Mouse (Mus musculus): ENCODE data around the gene Fam240b. TPM values are rescaled to one million over a fixed set of nuclear protein-coding genes. Genes with fewer than 3 reads are reported as not detected.
"Not testable (repeated sequence)": the region's sequence is repeated elsewhere in the genome, so short reads cannot be mapped to it uniquely, and the experiment has no call there.

The Fam240b gene
- polyA plus RNA-seq, 1 experiment from 2014 or later: 0.15 TPM

GRCm38 (mm10) chr13:64479960-64480359 lies 17.6 kb downstream of the Fam240b start:
- no peaks in the 10 kb centered on the region for H3K36me3 ChIP-seq (ENCODE audit: control insufficient read depth, insufficient read depth, low read length)
- ATAC-seq (ENCODE audit: insufficient read depth, low FRiP score): no peak
- WGBS: 33% methylated on average over 3 of the region's 3 CpGs
- H3K27me3 ChIP-seq (ENCODE audit: control insufficient read depth, insufficient read depth, low read length): no peaks in the 10 kb centered on the region
- H3K9me3 ChIP-seq (replicated peaks; ENCODE audit: control insufficient read depth, low read length): no peaks in the 10 kb centered on the region
- no peak overlapping the region for H3K4me3 ChIP-seq (replicated peaks; ENCODE audit: low read length)
- H3K27ac ChIP-seq (ENCODE audit: low read length): no peak overlapping the region
- H3K4me2 ChIP-seq (ENCODE audit: low read depth, low read length): no peak overlapping the region
- no peak overlapping the region for H3K9ac ChIP-seq (ENCODE audit: low read length)
- H3K4me1 ChIP-seq (ENCODE audit: control insufficient read depth, insufficient read depth, low read length): no peaks in the 10 kb centered on the region; the same call in 1 of the 2 replicates

- ATAC-seq (ENCODE audit: insufficient read depth, low FRiP score): no peak
- H3K4me1 ChIP-seq (ENCODE audit: control insufficient read depth, insufficient read depth, low read length): no peaks in the 10 kb centered on the region; the same call in 1 of the 2 replicates
- no peak overlapping the region for H3K9ac ChIP-seq (ENCODE audit: low read length)
- no peaks in the 10 kb centered on the region for H3K36me3 ChIP-seq (ENCODE audit: control insufficient read depth, insufficient read depth, low read length)
- H3K4me2 ChIP-seq (ENCODE audit: low read depth, low read length): no peak overlapping the region
- 52% methylated on average over 4 of the region's 4 CpGs for WGBS
- no peak overlapping the region for H3K27ac ChIP-seq (ENCODE audit: low read length)
- H3K4me3 ChIP-seq (replicated peaks; ENCODE audit: low read length): no peak overlapping the region
- H3K9me3 ChIP-seq (replicated peaks; ENCODE audit: control insufficient read depth, low read length): no peaks in the 10 kb centered on the region
- H3K27me3 ChIP-seq (ENCODE audit: control insufficient read depth, insufficient read depth, low read length): no peaks in the 10 kb centered on the region
Observed at GRCm38 (mm10) chr13:64477968-64478367, 19.6 kb downstream of the Fam240b start.

DNA sequence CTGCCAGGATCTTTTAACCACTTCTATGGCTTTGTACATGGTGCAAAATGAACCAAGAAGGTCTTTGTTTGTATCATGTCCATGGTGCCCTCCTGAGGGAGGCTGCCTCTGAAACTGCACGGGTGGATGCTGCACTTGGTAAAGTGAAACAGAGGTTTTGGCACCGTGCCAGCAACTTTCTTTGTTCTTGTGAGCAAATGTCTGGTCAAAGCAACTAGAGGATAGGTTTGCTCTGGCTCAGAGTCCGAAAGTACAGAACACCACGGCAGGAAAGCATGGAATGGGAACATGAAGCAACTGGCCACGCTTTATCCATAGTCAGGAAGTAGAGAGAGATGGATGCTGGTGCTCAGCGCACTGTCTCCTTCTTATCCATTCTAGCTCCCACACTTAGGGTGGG lies 29.7 kb downstream of the Fam240b start:
- 60% methylated on average over 6 of the region's 6 CpGs for WGBS
- H3K9me3 ChIP-seq (replicated peaks; ENCODE audit: control insufficient read depth, low read length): no peaks in the 10 kb centered on the region
- no peak for ATAC-seq (ENCODE audit: insufficient read depth, low FRiP score)
- H3K27me3 ChIP-seq (ENCODE audit: control insufficient read depth, insufficient read depth, low read length): no peaks in the 10 kb centered on the region
- H3K27ac ChIP-seq (ENCODE audit: low read length): no peak overlapping the region
- no peaks in the 10 kb centered on the region for H3K4me1 ChIP-seq (ENCODE audit: control insufficient read depth, insufficient read depth, low read length)
- no peak overlapping the region for H3K4me2 ChIP-seq (ENCODE audit: low read depth, low read length)
- no peaks in the 10 kb centered on the region for H3K36me3 ChIP-seq (ENCODE audit: control insufficient read depth, insufficient read depth, low read length)
- no peak overlapping the region for H3K9ac ChIP-seq (ENCODE audit: low read length)
- no peak overlapping the region for H3K4me3 ChIP-seq (replicated peaks; ENCODE audit: low read length)

GRCm38 (mm10) chr13:64465166-64465565 lies 32.4 kb downstream of the Fam240b start:
- no peak overlapping the region for H3K9ac ChIP-seq (ENCODE audit: low read length)

DNA sequence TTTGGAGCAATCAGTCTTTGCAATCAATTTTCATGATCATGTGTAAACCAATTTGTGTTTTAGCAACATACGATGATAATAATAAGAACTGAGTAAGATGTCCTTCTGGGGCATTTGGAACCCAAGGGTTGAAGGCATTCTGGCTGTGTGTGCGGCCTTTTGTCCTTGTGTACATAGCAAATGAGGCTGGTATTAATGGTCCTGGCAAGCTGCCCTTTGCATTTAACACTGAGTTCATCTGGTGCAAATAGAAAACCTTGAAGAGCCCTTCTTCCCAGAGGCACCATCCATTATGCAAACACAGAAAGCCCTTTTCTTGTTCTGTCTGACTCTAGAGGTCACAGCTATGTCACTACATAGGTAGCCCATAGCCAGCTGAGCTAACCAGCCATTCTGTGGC lies 35.0 kb downstream of the Fam240b start:
- Histone ChIP-seq H3K4me2 (ENCODE audit: low read depth, low read length) (no peak overlapping the region), H3K9me3 (replicated peaks; ENCODE audit: control insufficient read depth, low read length) (peaks cover 5% of the 10 kb centered on the region; the same call in 1 of the 2 replicates), H3K4me3 (replicated peaks; ENCODE audit: low read length) (no peak overlapping the region), H3K4me1 (ENCODE audit: control insufficient read depth, insufficient read depth, low read length) (no peaks in the 10 kb centered on the region), H3K27me3 (ENCODE audit: control insufficient read depth, insufficient read depth, low read length) (no peaks in the 10 kb centered on the region), H3K27ac (ENCODE audit: low read length) (no peak overlapping the region), H3K9ac (ENCODE audit: low read length) (no peak overlapping the region), H3K36me3 (ENCODE audit: control insufficient read depth, insufficient read depth, low read length) (no peaks in the 10 kb centered on the region)
- ATAC-seq (ENCODE audit: insufficient read depth, low FRiP score): no peak
- WGBS: 77% methylated on average over 2 of the region's 2 CpGs

More at GRCm38 (mm10) chr13:64465166-64465565, 32.4 kb downstream of the Fam240b start:
- Histone ChIP-seq H3K4me2 (ENCODE audit: low read depth, low read length) (no peak overlapping the region), H3K27ac (ENCODE audit: low read length) (no peak overlapping the region), H3K27me3 (ENCODE audit: control insufficient read depth, insufficient read depth, low read length) (no peaks in the 10 kb centered on the region), H3K4me1 (ENCODE audit: control insufficient read depth, insufficient read depth, low read length) (no peaks in the 10 kb centered on the region), H3K36me3 (ENCODE audit: control insufficient read depth, insufficient read depth, low read length) (no peaks in the 10 kb centered on the region), H3K9me3 (replicated peaks; ENCODE audit: control insufficient read depth, low read length) (peaks cover 5% of the 10 kb centered on the region; the same call in 1 of the 2 replicates), H3K4me3 (replicated peaks; ENCODE audit: low read length) (no peak overlapping the region)
- ATAC-seq (ENCODE audit: insufficient read depth, low FRiP score): no peak
- WGBS: 67% methylated on average over 9 of the region's 9 CpGs

GRCm38 (mm10) chr13:64458181-64458580 lies 39.4 kb downstream of the Fam240b start:
- peaks cover 5% of the 10 kb centered on the region; the same call in 1 of the 2 replicates for H3K9me3 ChIP-seq (replicated peaks; ENCODE audit: control insufficient read depth, low read length)
- no peak for ATAC-seq (ENCODE audit: insufficient read depth, low FRiP score)
- no peak overlapping the region for H3K4me3 ChIP-seq (replicated peaks; ENCODE audit: low read length)
- H3K27ac ChIP-seq (ENCODE audit: low read length): no peak overlapping the region
- no peaks in the 10 kb centered on the region for H3K27me3 ChIP-seq (ENCODE audit: control insufficient read depth, insufficient read depth, low read length)
- no peak overlapping the region for H3K9ac ChIP-seq (ENCODE audit: low read length)
- no peaks in the 10 kb centered on the region for H3K36me3 ChIP-seq (ENCODE audit: control insufficient read depth, insufficient read depth, low read length)
- no peaks in the 10 kb centered on the region for H3K4me1 ChIP-seq (ENCODE audit: control insufficient read depth, insufficient read depth, low read length)
- 86% methylated on average over 14 of the region's 14 CpGs for WGBS
- H3K4me2 ChIP-seq (ENCODE audit: low read depth, low read length): no peak overlapping the region

GRCm38 (mm10) chr13:64457225-64457978 lies 40.2 kb downstream of the Fam240b start:
- not testable (repeated sequence) for H3K9ac ChIP-seq (ENCODE audit: low read length); H3K27me3 ChIP-seq (ENCODE audit: control insufficient read depth, insufficient read depth, low read length); H3K4me3 ChIP-seq (replicated peaks; ENCODE audit: low read length); H3K9me3 ChIP-seq (replicated peaks; ENCODE audit: control insufficient read depth, low read length); H3K36me3 ChIP-seq (ENCODE audit: control insufficient read depth, insufficient read depth, low read length); H3K4me2 ChIP-seq (ENCODE audit: low read depth, low read length); H3K4me1 ChIP-seq (ENCODE audit: control insufficient read depth, insufficient read depth, low read length); H3K27ac ChIP-seq (ENCODE audit: low read length)
- WGBS: 80% methylated on average over 19 of the region's 19 CpGs
- peak; percentile 25; the same call in 1 of the 2 replicates for ATAC-seq (ENCODE audit: insufficient read depth, low FRiP score)

DNA sequence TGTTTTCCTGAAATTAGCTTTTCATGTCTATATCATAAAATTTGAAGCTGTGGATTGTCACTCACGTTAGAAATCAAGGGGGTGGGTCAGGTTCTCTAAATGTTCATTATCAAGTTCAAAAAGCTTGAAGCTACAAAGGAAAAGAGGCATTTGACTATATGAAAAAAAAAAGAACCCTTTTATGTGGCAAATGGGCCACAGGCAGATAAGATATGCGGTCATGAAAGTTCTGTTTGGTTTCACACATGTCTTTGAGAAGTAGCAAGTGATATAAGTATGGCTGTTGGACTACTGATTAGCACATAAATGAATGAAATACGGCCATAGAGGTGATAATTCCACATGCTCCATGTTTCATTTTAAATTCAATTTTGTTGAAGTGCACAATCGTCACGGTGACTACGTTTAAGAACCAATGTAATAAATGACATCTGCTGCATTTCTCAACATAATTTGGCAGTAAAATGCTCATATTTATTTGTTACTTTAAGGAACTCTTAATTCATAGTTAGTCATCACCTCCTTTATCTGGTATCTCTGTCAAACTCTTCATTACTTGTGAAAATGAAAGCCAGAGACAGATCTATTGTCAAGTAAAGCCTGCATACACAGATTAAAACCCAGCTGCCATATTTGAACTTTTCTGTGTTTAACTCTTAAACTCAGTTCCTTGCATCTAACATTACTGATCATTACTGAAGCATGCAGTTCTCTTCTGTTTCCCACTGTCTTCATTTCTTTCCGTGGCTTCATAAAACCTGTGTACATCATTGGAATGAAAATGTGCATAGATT lies 47.4 kb downstream of the Fam240b start:
- no peak overlapping the region for H3K4me2 ChIP-seq (ENCODE audit: low read depth, low read length)
- no peaks in the 10 kb centered on the region for H3K9me3 ChIP-seq (replicated peaks; ENCODE audit: control insufficient read depth, low read length)
- no peaks in the 10 kb centered on the region for H3K27me3 ChIP-seq (ENCODE audit: control insufficient read depth, insufficient read depth, low read length)
- WGBS: 73% methylated on average over 7 of the region's 7 CpGs
- H3K4me3 ChIP-seq (replicated peaks; ENCODE audit: low read length): no peak overlapping the region
- no peak overlapping the region for H3K27ac ChIP-seq (ENCODE audit: low read length)
- H3K36me3 ChIP-seq (ENCODE audit: control insufficient read depth, insufficient read depth, low read length): no peaks in the 10 kb centered on the region
- no peaks in the 10 kb centered on the region for H3K4me1 ChIP-seq (ENCODE audit: control insufficient read depth, insufficient read depth, low read length)
- no peak for ATAC-seq (ENCODE audit: insufficient read depth, low FRiP score)
- no peak overlapping the region for H3K9ac ChIP-seq (ENCODE audit: low read length)

GRCm38 (mm10) chr13:64448729-64449128 lies 48.9 kb downstream of the Fam240b start:
- Histone ChIP-seq H3K27ac (ENCODE audit: low read length) (no peak overlapping the region), H3K4me2 (ENCODE audit: low read depth, low read length) (no peak overlapping the region), H3K36me3 (ENCODE audit: control insufficient read depth, insufficient read depth, low read length) (no peaks in the 10 kb centered on the region), H3K4me1 (ENCODE audit: control insufficient read depth, insufficient read depth, low read length) (no peaks in the 10 kb centered on the region), H3K9me3 (replicated peaks; ENCODE audit: control insufficient read depth, low read length) (no peaks in the 10 kb centered on the region), H3K9ac (ENCODE audit: low read length) (no peak overlapping the region), H3K4me3 (replicated peaks; ENCODE audit: low read length) (no peak overlapping the region), H3K27me3 (ENCODE audit: control insufficient read depth, insufficient read depth, low read length) (no peaks in the 10 kb centered on the region)
- 83% methylated on average over 5 of the region's 5 CpGs for WGBS
- no peak for ATAC-seq (ENCODE audit: insufficient read depth, low FRiP score)
